Mouse (Mus musculus): ENCODE results near the gene Papln.

- TF ChIP-seq POLR2AphosphoS2 (IDR thresholded peaks at IDR 0.05; ENCODE audit: insufficient read length, low read depth) (no peak), POLR2A (IDR thresholded peaks at IDR 0.05; ENCODE audit: insufficient read length, low read depth) (no peak), MYOG (IDR thresholded peaks at IDR 0.05; ENCODE audit: control insufficient read depth in 1 of 3, insufficient read depth in 1 of 3, insufficient read length in 2 of 3, low read depth in 2 of 3) (no peak), USF1 (IDR thresholded peaks at IDR 0.05; ENCODE audit: low read depth) (no peak), MAX (IDR thresholded peaks at IDR 0.05; ENCODE audit: low read depth) (no peak), CEBPB (IDR thresholded peaks at IDR 0.05; ENCODE audit: insufficient read depth, poor library complexity, severe bottlenecking) (no peak), TCF3 (IDR thresholded peaks at IDR 0.05; ENCODE audit: insufficient read length, low read depth) (no peak), E2F4 (IDR thresholded peaks at IDR 0.05; ENCODE audit: insufficient read depth) (no peak), TCF12 (IDR thresholded peaks at IDR 0.05; ENCODE audit: insufficient read depth, poor library complexity, severe bottlenecking) (no peak), MYOD1 (IDR thresholded peaks at IDR 0.05; ENCODE audit: control insufficient read depth in 1 of 3, insufficient read length in 2 of 3, low read depth in 2 of 3) (no peak)
These were observed 20.6 kb upstream of the Papln start for GRCm38 (mm10) chr12:83742834-83743233.

Measured in myocyte (in vitro differentiated cells).